Mouse (Mus musculus): Measurements from ENCODE around the gene Mab21l3.

Gene Mab21l3

GRCm38 (mm10) chr3:101803764-101804163, 45.0 kb downstream of the Mab21l3 start:
- WGBS: 78% methylated on average over 6 of the region's 6 CpGs

GRCm38 (mm10) chr3:101802746-101803145, 46.0 kb downstream of the Mab21l3 start:
- WGBS: 80% methylated on average over 6 of the region's 6 CpGs

- 84% methylated on average over 11 of the region's 11 CpGs for whole genome bisulfite sequencing
Measured at GRCm38 (mm10) chr3:101800596-101801018, 48.2 kb downstream of the Mab21l3 start.

- 88% methylated on average over 14 of the region's 14 CpGs for WGBS
Measured at GRCm38 (mm10) chr3:101799852-101800595, 48.7 kb downstream of the Mab21l3 start.

GRCm38 (mm10) chr3:101797830-101798709, 50.7 kb downstream of the Mab21l3 start:
- WGBS: 63% methylated on average over 15 of the region's 15 CpGs

- 56% methylated on average over 7 of the region's 7 CpGs for WGBS
Measured at GRCm38 (mm10) chr3:101796212-101796611, 52.5 kb downstream of the Mab21l3 start.

- 80% methylated on average over 15 of the region's 15 CpGs for WGBS
Measured at GRCm38 (mm10) chr3:101795387-101796039, 53.2 kb downstream of the Mab21l3 start.

GRCm38 (mm10) chr3:101794666-101795065, 54.1 kb downstream of the Mab21l3 start:
- WGBS: 58% methylated on average over 9 of the region's 9 CpGs

GRCm38 (mm10) chr3:101794026-101794425, 54.7 kb downstream of the Mab21l3 start:
- WGBS: 47% methylated on average over 5 of the region's 5 CpGs

GRCm38 (mm10) chr3:101792191-101792590, 56.6 kb downstream of the Mab21l3 start:
- WGBS: 89% methylated on average over 4 of the region's 4 CpGs

- 73% methylated on average over 10 of the region's 10 CpGs for WGBS
Measured at GRCm38 (mm10) chr3:101784768-101785424, 63.9 kb downstream of the Mab21l3 start.

- WGBS: 72% methylated on average over 2 of the region's 2 CpGs
Measured at GRCm38 (mm10) chr3:101783793-101784192, 65.0 kb downstream of the Mab21l3 start.

GRCm38 (mm10) chr3:101780874-101781483, 67.8 kb downstream of the Mab21l3 start:
- 38% methylated on average over 6 of the region's 6 CpGs for WGBS

GRCm38 (mm10) chr3:101778896-101779665, 69.7 kb downstream of the Mab21l3 start:
- 58% methylated on average over 16 of the region's 16 CpGs for WGBS

GRCm38 (mm10) chr3:101775732-101776131, 73.0 kb downstream of the Mab21l3 start:
- WGBS: 87% methylated on average over 8 of the region's 8 CpGs

- WGBS: 32% methylated on average over 3 of the region's 3 CpGs
Measured at GRCm38 (mm10) chr3:101770540-101770939, 78.2 kb downstream of the Mab21l3 start.
